19 mouse cellular contexts compared by ENCODE assay signal in the genomic region with DNA sequence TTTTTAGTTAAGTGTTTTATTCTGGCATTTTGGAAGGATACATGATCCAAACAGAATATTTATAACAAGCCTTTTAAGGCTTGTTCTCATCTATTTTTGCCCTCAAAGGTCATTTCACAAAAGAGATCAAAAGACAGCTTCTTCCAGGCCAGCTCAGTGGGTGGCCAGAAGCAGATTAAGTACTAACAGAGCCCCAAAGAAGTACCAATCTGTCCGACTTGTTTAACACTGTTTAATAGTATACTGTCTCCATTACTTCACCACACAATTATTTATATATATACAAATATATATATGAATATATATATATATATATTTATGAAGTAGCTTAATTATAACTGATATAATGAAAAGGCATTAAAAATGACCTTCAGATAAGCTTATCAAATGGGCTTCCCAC.
DNase-seq lines count a peak whose midpoint lies in the region; ATAC-seq and TF ChIP-seq lines count a peak whose summit lies in the region.
"Had no signal": no experiment of that assay in that cellular context is flagged by ENCODE, and none has a peak within 500 bp of the region (broad histone marks: within the 10 kb centered on the region; RNA-seq: fewer than 3 reads in every experiment).

No protein-coding gene starts in this region.

- no peaks in the 10 kb centered on the region for H3K27me3 ChIP-seq in forebrain, embryonic 14.5 days (replicated peaks; ENCODE audit: control insufficient read depth, insufficient read depth, low read length)
- H3K27me3 ChIP-seq in forebrain, embryonic 12.5 days = no peaks in the 10 kb centered on the region
- no peaks in the 10 kb centered on the region for H3K27me3 ChIP-seq in lung, embryonic 15.5 days
- 0 out of 2 replicates have a peak, but pooled peaks cover 5% of the 10 kb centered on the region for H3K27me3 ChIP-seq in midbrain, embryonic 12.5 days
- H3K27me3 ChIP-seq in midbrain, embryonic 13.5 days = no peaks in the 10 kb centered on the region
- H3K27me3 ChIP-seq: embryonic facial prominence, embryonic 12.5 days; forebrain, embryonic 15.5 days had no signal

- no peak for TF ChIP-seq POLR2A in brain, embryonic 14.5 days (IDR thresholded peaks at IDR 0.05; ENCODE audit: borderline replicate concordance, extremely low read depth, insufficient read depth, insufficient read length, poor library complexity, severe bottlenecking)

- no peak overlapping the region for H3K4me3 ChIP-seq in forebrain, embryonic 14.5 days (ENCODE audit: low read depth, low read length)
- H3K4me3 ChIP-seq in forebrain, embryonic 12.5 days (replicated peaks) = no peak overlapping the region
- no peak overlapping the region for H3K4me3 ChIP-seq in lung, embryonic 15.5 days
- no peak overlapping the region for H3K4me3 ChIP-seq in midbrain, embryonic 12.5 days
- H3K4me3 ChIP-seq in midbrain, embryonic 13.5 days (replicated peaks) = no peak overlapping the region
- H3K4me3 ChIP-seq: embryonic facial prominence, embryonic 10.5 days; embryonic facial prominence, embryonic 12.5 days; forebrain, embryonic 15.5 days had no signal

- H3K36me3 ChIP-seq in forebrain, embryonic 14.5 days (ENCODE audit: control insufficient read depth, insufficient read depth, low read length) = no peaks in the 10 kb centered on the region
- H3K36me3 ChIP-seq in forebrain, embryonic 12.5 days (replicated peaks) = no peaks in the 10 kb centered on the region
- H3K36me3 ChIP-seq in lung, embryonic 15.5 days = no peaks in the 10 kb centered on the region
- no peaks in the 10 kb centered on the region for H3K36me3 ChIP-seq in midbrain, embryonic 12.5 days
- no peaks in the 10 kb centered on the region for H3K36me3 ChIP-seq in midbrain, embryonic 13.5 days
- H3K36me3 ChIP-seq: embryonic facial prominence, embryonic 10.5 days; embryonic facial prominence, embryonic 12.5 days; forebrain, embryonic 15.5 days had no signal

- no peak overlapping the region for H3K4me2 ChIP-seq in forebrain, embryonic 14.5 days (ENCODE audit: low read length)
- H3K4me2 ChIP-seq in forebrain, embryonic 12.5 days = no peak overlapping the region
- no peak overlapping the region for H3K4me2 ChIP-seq in lung, embryonic 15.5 days
- no peak overlapping the region for H3K4me2 ChIP-seq in midbrain, embryonic 12.5 days (replicated peaks)
- no peak overlapping the region for H3K4me2 ChIP-seq in midbrain, embryonic 13.5 days (replicated peaks)
- H3K4me2 ChIP-seq: embryonic facial prominence, embryonic 12.5 days; forebrain, embryonic 15.5 days had no signal

- peak; percentile 3 for DNase-seq in forebrain, embryonic 14.5 days (ENCODE audit: low spot score)
- no peak for DNase-seq in lung, postnatal 36 days
- DNase-seq in brain, embryonic 14.5 days (ENCODE audit: low read depth) = peak; percentile 20
- DNase-seq in heart, postnatal 36 days = no peak
- DNase-seq: adrenal gland, adult 2 months; adrenal gland, postnatal 10 days; adrenal gland, postnatal 25 days; cerebellum, adult 11-12 months; cerebellum, adult 2 months; cerebellum, adult 9-10 months; cerebellum, postnatal 25 days; forebrain, postnatal 0 days had no signal

- H3K4me1 ChIP-seq in forebrain, embryonic 14.5 days (ENCODE audit: control insufficient read depth, insufficient read depth, low read length) = no peaks in the 10 kb centered on the region
- no peaks in the 10 kb centered on the region; the same call in 1 of the 2 replicates for H3K4me1 ChIP-seq in forebrain, embryonic 12.5 days
- no peaks in the 10 kb centered on the region for H3K4me1 ChIP-seq in lung, embryonic 15.5 days
- H3K4me1 ChIP-seq in midbrain, embryonic 12.5 days = peaks cover 3% of the 10 kb centered on the region; the same call in 1 of the 2 replicates
- 0 out of 2 replicates have a peak, but pooled peaks cover 5% of the 10 kb centered on the region for H3K4me1 ChIP-seq in midbrain, embryonic 13.5 days (replicated peaks)
- H3K4me1 ChIP-seq: embryonic facial prominence, embryonic 10.5 days; embryonic facial prominence, embryonic 12.5 days; forebrain, embryonic 15.5 days had no signal

- H3K9ac ChIP-seq in forebrain, embryonic 14.5 days (ENCODE audit: low read length) = no peak overlapping the region
- H3K9ac ChIP-seq in forebrain, embryonic 12.5 days = no peak overlapping the region
- H3K9ac ChIP-seq in lung, embryonic 15.5 days = no peak overlapping the region
- no peak overlapping the region for H3K9ac ChIP-seq in midbrain, embryonic 12.5 days (replicated peaks)
- H3K9ac ChIP-seq in midbrain, embryonic 13.5 days (replicated peaks) = no peak overlapping the region
- H3K9ac ChIP-seq: embryonic facial prominence, embryonic 12.5 days; forebrain, embryonic 15.5 days; forebrain, postnatal 0 days had no signal

- no peak for TF ChIP-seq CTCF in brain, embryonic 14.5 days (IDR thresholded peaks at IDR 0.05; ENCODE audit: borderline replicate concordance, extremely low read depth, insufficient read depth, insufficient read length)

- intact Hi-C loops in heart, postnatal 36 days (cut with DNase I) = no loop called here

- H3K9me3 ChIP-seq in forebrain, embryonic 14.5 days (replicated peaks; ENCODE audit: control insufficient read depth, low read length) = no peaks in the 10 kb centered on the region
- H3K9me3 ChIP-seq in forebrain, embryonic 12.5 days = no peaks in the 10 kb centered on the region
- no peaks in the 10 kb centered on the region for H3K9me3 ChIP-seq in lung, embryonic 15.5 days
- no peaks in the 10 kb centered on the region for H3K9me3 ChIP-seq in midbrain, embryonic 12.5 days
- no peaks in the 10 kb centered on the region for H3K9me3 ChIP-seq in midbrain, embryonic 13.5 days
- H3K9me3 ChIP-seq: embryonic facial prominence, embryonic 10.5 days; embryonic facial prominence, embryonic 12.5 days; forebrain, embryonic 15.5 days had no signal

- H3K27ac ChIP-seq in forebrain, embryonic 14.5 days (ENCODE audit: low read depth, low read length) = no peak overlapping the region
- no peak overlapping the region for H3K27ac ChIP-seq in forebrain, embryonic 12.5 days
- no peak overlapping the region for H3K27ac ChIP-seq in lung, embryonic 15.5 days
- H3K27ac ChIP-seq in midbrain, embryonic 12.5 days (replicated peaks) = no peak overlapping the region
- H3K27ac ChIP-seq in midbrain, embryonic 13.5 days = no peak overlapping the region
- H3K27ac ChIP-seq: embryonic facial prominence, embryonic 10.5 days; embryonic facial prominence, embryonic 12.5 days; forebrain, embryonic 15.5 days had no signal

- WGBS in forebrain, embryonic 14.5 days = 11% methylated on average over 1 of the region's 1 CpGs
- WGBS in forebrain, embryonic 12.5 days = 5% methylated on average over 1 of the region's 1 CpGs
- 27% methylated on average over 1 of the region's 1 CpGs for WGBS in lung, embryonic 15.5 days
- 8% methylated on average over 1 of the region's 1 CpGs for WGBS in midbrain, embryonic 12.5 days
- 0% methylated on average over 1 of the region's 1 CpGs for WGBS in midbrain, embryonic 13.5 days

- ATAC-seq in forebrain, embryonic 14.5 days = no peak
- no peak for ATAC-seq in forebrain, embryonic 12.5 days (ENCODE audit: low FRiP score)
- ATAC-seq in lung, embryonic 15.5 days (ENCODE audit: borderline replicate concordance, extremely low read depth, low FRiP score, low TSS enrichment) = peak; percentile 65; the same call in 1 of the 2 replicates
- 0 out of 2 replicates have a peak, but pooled peaks have one; percentile 49 for ATAC-seq in midbrain, embryonic 12.5 days (ENCODE audit: low FRiP score, low read depth)
- ATAC-seq in midbrain, embryonic 13.5 days = no peak
- ATAC-seq: forebrain, embryonic 15.5 days; forebrain, postnatal 0 days had no signal

Comparison
In these comparisons a context has a peak if more than half of its experiments do, and no peak if none do; other contexts are left out.
1. ATAC-seq: peak in lung, embryonic 15.5 days (single experiment) and midbrain, embryonic 12.5 days (single experiment); none in forebrain, embryonic 14.5 days (single experiment), forebrain, embryonic 12.5 days (single experiment) and midbrain, embryonic 13.5 days (single experiment).
2. DNase-seq: peak in forebrain, embryonic 14.5 days (single experiment) and brain, embryonic 14.5 days (single experiment); none in lung, postnatal 36 days (single experiment) and heart, postnatal 36 days (0 of 2).